Mouse (Mus musculus) lung, postnatal 10 days (tissue): Measurements from ENCODE around the gene Twnk.

Experiments
- DNase-seq: peaks from one replicate; pipeline ENCODE4 v3.0.0; 2021

The Twnk gene

GRCm38 (mm10) chr19:45003740-45004516 is 1.5 kb upstream of the Twnk start:
- DNase-seq, result no peak

- peak; percentile 98 for DNase-seq
These were observed 672 bp downstream of the Twnk start, which contains the start of gene Mrpl43 for GRCm38 (mm10) chr19:45005957-45006712. Gene Mrpl43, minus strand, starts transcription at chr19:45006442.

GRCm38 (mm10) chr19:45007021-45007420 is 1.6 kb downstream of the Twnk start:
- no peak for DNase-seq

DNA sequence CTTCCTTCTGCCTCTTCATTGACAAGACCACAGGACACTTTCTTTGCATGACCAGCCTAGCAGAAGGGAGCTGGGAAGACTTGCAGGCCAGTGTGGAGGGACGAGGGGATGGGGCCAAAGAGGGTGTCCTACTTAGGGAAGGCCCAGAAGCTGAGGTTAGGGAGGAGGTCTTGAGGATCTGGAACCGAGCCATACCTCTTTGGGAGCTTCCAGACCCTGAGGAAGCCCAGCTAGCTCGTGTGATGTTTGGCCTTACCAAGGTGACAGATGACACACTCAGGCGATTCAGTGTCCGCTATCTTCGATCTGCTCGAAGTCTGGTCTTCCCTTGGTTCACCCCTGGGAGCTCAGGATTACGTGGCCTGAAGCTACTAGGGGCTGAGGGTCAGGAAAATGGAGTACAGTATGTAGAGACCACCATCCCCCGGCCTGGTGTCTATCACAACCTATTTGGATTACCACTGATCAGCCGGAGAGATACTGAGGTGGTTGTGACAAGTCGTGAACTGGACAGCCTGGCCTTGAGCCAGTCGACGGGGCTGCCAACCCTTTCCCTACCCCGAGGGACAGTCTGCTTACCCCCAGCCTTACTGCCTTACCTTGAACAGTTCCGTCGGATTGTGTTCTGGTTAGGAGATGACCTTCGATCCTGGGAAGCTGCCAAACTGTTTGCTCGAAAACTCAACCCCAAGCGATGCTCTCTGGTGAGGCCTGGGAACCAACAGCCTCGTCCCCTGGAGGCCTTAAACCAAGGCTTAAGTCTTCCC is 2.1 kb downstream of the Twnk start:
- DNase-seq, result no peak

GRCm38 (mm10) chr19:45010646-45011045 is 5.2 kb downstream of the Twnk start:
- no peak for DNase-seq

DNA sequence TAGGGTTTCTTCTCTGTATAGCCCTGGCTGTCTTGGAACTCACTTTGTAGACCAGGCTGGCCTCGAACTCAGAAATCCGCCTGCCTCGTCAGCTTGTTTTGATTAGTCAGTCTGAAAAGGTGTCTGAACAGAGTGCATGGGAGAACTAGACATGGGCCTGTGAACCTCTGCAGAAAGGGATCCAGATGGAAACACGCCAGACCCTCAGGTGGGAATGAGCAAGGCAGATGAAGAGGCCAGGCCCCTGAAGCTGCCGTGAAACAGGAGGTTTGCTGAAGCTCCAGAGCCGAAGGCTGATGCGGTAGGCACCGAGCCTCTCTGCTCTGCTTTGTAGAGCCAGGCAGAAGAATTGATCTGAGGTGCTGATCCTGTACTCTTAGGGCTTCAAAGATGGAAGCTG is 6.8 kb downstream of the Twnk start:
- DNase-seq, result no peak

- peak; percentile 66 for DNase-seq
These were observed 7.2 kb downstream of the Twnk start for GRCm38 (mm10) chr19:45012636-45013035.

- DNase-seq, result no peak
These were observed 8.2 kb downstream of the Twnk start for GRCm38 (mm10) chr19:45013581-45014225.

DNA sequence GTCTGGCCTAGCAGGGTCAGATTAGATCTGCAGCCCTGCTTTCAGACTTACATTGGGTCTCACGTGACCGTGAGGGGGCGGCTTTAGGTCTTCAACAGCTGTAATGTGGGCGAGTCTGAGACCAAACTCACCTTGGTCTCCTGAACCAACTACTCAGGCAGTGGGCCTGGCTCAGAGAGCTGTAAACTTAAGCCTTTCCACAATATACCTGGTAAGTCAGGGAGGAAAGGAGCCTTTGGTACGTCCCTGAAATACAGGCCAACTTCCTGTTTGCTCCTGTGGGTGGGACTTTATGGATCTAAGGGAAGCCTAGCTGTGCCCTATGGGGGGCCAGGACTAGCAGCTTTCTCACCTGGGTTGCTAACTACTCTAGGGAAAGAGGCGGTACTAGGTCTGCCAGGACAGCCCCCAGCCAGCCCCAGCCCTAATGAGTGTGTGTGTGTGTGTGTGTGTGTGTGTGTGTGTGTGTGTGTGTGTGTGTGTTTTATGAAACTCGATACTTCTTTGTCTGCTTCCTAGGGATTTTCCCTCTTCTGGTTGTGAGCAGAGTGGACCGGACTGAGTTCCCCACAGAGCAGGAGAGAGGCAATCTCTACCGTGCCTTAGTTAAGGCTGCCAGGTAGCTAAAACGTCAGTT is 9.0 kb downstream of the Twnk start, which contains the start of gene Lzts2:
Gene Lzts2, plus strand, starts transcription at position 80 of the 637 bp plus-strand sequence.
- DNase-seq, result peak; percentile 46

GRCm38 (mm10) chr19:45014981-45015402 is 9.5 kb downstream of the Twnk start:
- peak; percentile 78 for DNase-seq

DNA sequence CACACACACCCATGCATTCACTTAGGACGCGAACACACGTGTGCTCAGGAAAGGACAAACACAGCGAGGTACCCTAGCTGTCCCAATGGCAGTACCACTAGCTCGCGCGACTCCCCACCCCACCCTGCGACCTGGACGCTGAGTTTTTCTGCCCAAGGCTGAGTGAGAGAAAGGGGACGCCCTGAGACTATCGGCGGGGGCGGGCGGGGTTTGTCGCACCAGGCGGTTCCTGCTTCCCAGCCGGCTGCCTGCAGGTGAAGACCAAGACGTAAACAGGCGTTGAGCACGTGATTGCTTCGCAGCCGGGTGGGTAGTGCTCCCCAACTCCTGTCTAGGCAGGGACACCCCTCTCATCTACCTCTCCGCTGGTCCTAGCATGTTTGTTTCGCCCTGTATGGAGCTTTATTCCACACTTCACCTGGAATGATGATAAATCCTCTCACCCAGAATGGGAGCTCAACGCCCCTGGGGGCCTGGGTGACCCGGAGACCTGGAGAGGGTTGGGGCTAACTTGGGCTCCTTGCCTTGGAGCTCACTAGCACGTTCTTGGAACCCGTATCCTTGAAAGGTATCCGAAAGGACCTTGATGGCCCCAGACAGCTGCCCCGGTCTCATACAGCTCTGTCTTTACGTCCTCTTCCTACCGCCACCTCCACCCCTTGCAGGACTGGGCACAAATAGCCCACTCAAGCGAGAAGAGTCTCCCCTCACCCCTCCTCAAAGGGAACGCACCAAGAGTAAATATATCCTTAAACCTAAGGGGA is 10.2 kb downstream of the Twnk start:
- peak; percentile 77 for DNase-seq

GRCm38 (mm10) chr19:45016341-45017215 is 11.1 kb downstream of the Twnk start:
- DNase-seq, result peak; percentile 93

DNA sequence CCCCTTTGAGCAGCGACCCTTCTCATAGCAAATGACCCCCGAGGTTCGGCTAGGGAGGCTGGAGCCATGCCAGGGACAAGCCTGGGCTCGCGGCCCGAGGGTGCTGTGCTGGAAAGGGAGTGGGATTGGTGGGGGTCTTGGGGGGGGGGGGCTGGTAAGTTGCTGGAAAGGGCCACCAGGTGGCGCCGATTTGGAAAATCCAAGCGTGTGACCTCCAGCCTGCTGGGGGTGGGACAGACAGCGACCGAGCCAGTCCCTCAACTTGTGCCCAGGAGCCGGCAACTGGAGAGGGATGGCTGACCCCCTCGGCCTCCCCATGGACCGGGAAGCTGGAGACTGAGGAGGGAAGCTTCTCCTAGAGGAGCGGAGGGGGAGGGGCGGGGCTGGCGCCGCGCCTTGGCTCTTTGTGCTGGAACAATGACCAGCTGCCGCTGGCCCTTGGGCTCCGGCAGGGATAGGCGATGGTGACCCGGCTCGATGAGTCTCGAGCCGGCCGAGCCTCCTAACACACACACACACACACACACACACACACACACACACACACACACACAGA is 11.8 kb downstream of the Twnk start:
- peak; percentile 93 for DNase-seq

- peak; percentile 95 for DNase-seq
These were observed 12.4 kb downstream of the Twnk start for GRCm38 (mm10) chr19:45017909-45018308.

DNA sequence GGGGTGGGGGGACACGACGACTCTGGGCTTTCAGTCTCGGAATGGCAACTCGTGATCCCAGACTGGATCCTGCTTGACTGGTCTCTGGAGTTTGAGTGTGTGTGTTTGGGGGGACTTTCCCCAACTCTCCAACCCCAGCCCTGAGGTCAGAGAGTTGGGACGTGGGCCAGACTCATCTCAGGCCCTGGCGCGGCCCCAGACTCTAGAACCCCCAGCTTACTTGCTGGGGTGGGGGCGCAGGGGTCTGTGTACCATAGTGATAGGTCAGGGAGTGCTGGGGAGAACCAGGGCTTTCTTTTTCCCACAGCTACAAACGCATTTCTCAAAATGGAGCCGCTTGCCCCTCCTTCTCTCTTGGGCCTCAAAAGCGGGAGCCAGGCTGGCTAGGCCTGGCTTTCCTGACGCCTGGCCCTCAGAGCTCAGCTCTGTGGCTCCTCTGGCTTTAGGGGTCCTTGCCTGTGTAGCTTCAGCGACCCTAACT is 12.9 kb downstream of the Twnk start:
- peak; percentile 57 for DNase-seq

- peak; percentile 85 for DNase-seq
These were observed 14.9 kb downstream of the Twnk start for GRCm38 (mm10) chr19:45020348-45020747.

DNA sequence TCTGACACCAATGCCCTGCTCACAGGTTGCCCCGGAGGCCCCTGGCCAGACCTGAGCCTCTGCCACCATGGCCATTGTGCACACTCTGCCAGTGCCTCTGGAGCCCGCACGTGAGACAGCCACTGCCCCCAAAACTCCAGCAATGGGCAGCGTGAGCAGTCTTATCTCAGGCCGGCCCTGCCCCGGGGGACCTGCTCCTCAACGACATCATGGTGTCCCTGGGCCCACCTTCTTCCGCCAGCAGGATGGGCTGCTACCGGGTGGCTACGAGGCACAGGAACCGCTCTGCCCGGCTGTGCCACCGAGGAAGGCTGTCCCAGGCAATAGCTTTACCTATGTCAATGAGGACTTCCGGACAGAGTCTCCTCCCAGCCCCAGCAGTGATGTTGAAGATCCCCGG is 15.9 kb downstream of the Twnk start:
- no peak for DNase-seq

GRCm38 (mm10) chr19:45023993-45024392 is 18.5 kb downstream of the Twnk start:
- DNase-seq, result no peak

DNA sequence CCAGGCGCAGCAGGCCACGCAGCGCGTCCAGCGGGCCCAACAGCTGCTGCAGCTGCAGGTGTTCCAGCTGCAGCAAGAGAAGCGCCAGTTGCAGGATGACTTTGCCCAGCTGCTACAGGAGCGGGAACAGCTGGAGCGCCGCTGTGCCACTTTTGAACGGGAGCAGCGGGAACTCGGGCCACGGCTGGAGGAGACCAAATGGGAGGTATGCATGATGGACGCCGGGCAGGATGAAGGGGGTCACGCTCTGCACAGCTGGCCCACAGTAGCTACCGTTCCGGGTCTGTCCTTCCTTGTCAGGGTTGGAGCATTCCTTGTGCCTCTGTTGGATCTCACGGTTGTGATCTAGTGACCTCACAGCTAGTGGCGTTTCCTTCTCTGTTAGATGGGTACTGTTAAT is 19.3 kb downstream of the Twnk start:
- DNase-seq, result no peak
